Mouse (Mus musculus) hindbrain, embryonic 12.5 days (tissue): Measurements from ENCODE around the gene Rabgap1l. TPM values are rescaled to one million over a fixed set of nuclear protein-coding genes. Genes with fewer than 3 reads are reported as not detected.

Experiments used
- ATAC-seq: fragments of 200-750 bp; cut with Nextera tagmentation; 2 replicates; pipeline ENCODE4 v1.8.0; 2017; ENCODE audit warnings: moderate TSS enrichment; ENCODE audit not compliant: low FRiP score
- H3K27ac ChIP-seq: fragments of 300-500 bp; sonication (generic); 2 replicates; pipeline ENCODE4 v1.5.1; 2016; ENCODE audit warnings: mild to moderate bottlenecking
- H3K27me3 ChIP-seq: fragments of 300-500 bp; sonication (generic); 2 replicates; pipeline ENCODE4 v1.6.1; 2016; ENCODE audit warnings: mild to moderate bottlenecking
- H3K36me3 ChIP-seq: fragments of 300-500 bp; sonication (generic); 2 replicates; pipeline ENCODE4 v1.6.1; 2016; ENCODE audit warnings: mild to moderate bottlenecking
- H3K4me1 ChIP-seq: fragments of 300-500 bp; sonication (generic); 2 replicates; pipeline ENCODE4 v1.6.1; 2016
- H3K4me2 ChIP-seq: fragments of 300-500 bp; sonication (generic); replicated peaks from 2 replicates; pipeline ENCODE4 v1.6.1; 2016; ENCODE audit warnings: mild to moderate bottlenecking
- H3K4me3 ChIP-seq: fragments of 300-500 bp; sonication (generic); 2 replicates; pipeline ENCODE4 v1.5.1; 2016; ENCODE audit warnings: mild to moderate bottlenecking
- H3K9ac ChIP-seq: fragments of 300-500 bp; sonication (generic); 2 replicates; pipeline ENCODE4 v1.6.1; 2016; ENCODE audit warnings: mild to moderate bottlenecking, moderate library complexity
- H3K9me3 ChIP-seq: fragments of 300-500 bp; sonication (generic); replicated peaks from 2 replicates; pipeline ENCODE4 v1.6.1; 2016; ENCODE audit warnings: mild to moderate bottlenecking
- WGBS: fragments of 180-500 bp; shearing (Covaris S2); methylation state at CpG from one replicate; pipeline ENCODE4 v1.1.7; 2016; 5-methylcytosine and 5-hydroxymethylcytosine counted together
- polyA plus RNA-seq: library from polyadenylated mRNA; unstranded; fragments of >200 nt; fragmentation: Nextera tagmentation; extraction: Ambion mirVana; gene quantifications from 2 replicates; pipeline ENCODE4 v1.2.1, GENCODE M21; 2016

Gene Rabgap1l
- polyA plus RNA-seq, 1 experiment from 2014 or later, result 20.5 TPM

DNA sequence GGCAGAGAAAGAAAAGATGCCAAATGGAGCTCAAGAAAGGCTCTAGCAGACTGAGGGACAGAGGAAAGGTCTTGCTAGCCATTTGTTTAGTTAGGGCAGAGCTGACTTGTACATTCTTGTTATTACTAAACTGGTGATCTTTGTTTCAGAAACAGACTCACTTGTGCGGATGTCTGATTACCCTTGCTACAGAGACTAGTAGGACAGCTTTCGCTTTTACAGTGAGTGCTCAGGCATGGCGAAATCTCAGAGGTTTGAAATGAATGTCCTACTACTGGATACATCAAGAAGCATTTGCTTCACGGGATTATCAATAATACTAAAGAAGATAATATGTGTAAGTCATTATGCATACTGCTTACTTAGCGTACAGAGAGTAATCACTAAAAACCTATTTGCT, 548.3 kb downstream of the Rabgap1l start:
- Histone ChIP-seq H3K9ac (no peak overlapping the region), H3K36me3 (no peaks in the 10 kb centered on the region), H3K9me3 (no peaks in the 10 kb centered on the region), H3K27me3 (no peaks in the 10 kb centered on the region), H3K4me1 (no peaks in the 10 kb centered on the region), H3K27ac (no peak overlapping the region), H3K4me2 (no peak overlapping the region), H3K4me3 (no peak overlapping the region)
- WGBS, result 87% methylated on average over 5 of the region's 5 CpGs
- ATAC-seq, result no peak

DNA sequence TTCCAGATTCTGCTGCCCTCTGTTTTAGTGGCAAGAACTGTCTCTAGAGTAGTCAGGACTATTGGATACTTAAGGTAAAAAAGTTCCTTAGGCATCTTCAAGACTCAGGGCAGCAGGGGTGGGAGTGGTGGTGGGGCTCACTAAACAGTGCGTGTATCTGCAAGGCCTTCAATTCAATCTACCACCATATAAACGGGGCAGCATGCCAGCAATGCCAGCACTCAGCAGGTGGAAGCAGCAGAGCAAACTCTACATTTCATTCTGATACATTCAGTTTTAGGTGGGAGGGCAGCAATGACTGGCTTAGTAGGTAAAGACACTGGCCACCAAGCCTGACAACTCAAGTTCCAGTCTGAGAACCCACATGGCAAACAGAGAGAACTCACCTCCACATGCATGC, 552.9 kb downstream of the Rabgap1l start:
- 89% methylated on average over 2 of the region's 2 CpGs for WGBS
- Histone ChIP-seq H3K4me1 (no peaks in the 10 kb centered on the region), H3K4me3 (no peak overlapping the region), H3K27me3 (no peaks in the 10 kb centered on the region), H3K9ac (no peak overlapping the region), H3K9me3 (no peaks in the 10 kb centered on the region), H3K27ac (no peak overlapping the region), H3K36me3 (no peaks in the 10 kb centered on the region), H3K4me2 (no peak overlapping the region)
- no peak for ATAC-seq

DNA sequence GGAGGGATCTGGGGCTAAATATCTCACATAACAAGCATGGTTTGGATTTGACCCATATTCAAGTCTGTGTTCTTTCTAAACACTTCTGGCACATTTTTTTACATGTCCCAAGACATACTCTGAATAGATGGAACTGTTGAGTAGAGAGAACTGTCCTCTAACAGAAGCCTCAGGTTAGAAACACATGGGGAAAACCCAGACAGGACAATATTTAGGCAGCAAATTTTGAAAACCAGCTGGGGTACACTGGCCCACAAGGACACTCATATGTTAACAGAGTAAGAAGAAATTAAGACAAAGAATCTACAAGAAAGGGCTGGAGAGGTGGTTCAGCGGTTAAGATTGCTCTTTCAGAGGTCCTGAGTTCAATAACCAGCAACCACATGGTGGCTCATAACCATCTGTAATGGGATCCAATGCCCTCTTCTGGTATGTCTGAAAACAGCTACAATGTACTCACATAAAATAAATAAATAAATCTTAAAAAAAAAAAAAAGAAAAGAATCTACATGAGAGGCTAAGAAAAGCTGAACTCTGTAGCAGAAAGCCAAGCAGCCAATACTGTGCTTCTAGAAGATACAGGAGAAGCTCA, 554.1 kb downstream of the Rabgap1l start:
- no peaks in the 10 kb centered on the region for H3K9me3 ChIP-seq

DNA sequence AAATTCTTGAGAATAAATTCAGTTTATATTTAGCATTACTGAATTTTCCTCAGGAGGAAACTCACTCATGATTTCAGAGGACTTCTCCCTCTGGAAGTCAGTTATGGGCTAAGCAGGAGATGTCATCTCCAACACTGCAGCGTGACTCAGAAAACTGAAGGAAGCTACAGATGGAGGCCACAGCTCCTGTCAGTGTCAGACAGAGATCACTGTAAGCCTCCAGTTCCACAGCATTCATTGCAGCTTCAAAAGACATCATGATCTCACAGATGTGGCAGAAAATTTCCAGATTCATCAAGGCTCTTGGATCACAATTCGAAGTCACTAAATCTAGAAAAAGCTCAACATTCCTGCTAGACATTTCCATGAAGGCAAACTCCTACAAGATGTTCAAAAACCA, 555.0 kb downstream of the Rabgap1l start:
- 93% methylated on average over 2 of the region's 2 CpGs for WGBS

More for the DNA sequence above, 554.1 kb downstream of the Rabgap1l start:
- no peak for ATAC-seq
- WGBS, result 96% methylated on average over 1 of the region's 1 CpGs
- Histone ChIP-seq H3K27ac (no peak overlapping the region), H3K27me3 (no peaks in the 10 kb centered on the region), H3K4me1 (no peaks in the 10 kb centered on the region), H3K9ac (no peak overlapping the region), H3K4me2 (no peak overlapping the region), H3K4me3 (no peak overlapping the region), H3K36me3 (no peaks in the 10 kb centered on the region)

DNA sequence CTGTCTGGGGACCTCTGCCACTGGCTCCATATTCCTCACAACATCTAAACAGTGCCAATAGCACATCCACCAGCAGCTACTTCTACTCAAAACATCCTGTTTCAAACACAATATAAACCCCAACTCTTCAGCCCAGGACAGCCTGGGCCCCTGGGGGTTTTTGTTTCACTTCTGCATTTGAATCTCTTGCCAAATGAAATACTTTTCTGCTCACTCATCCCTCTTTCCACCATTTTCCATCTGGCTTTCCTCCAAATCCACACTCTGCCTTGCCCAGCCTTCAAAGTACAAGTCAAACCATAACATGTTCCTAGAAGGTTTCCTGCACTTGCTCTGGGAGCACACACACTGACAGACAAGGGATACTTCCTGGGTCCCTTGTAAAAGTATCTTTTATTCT, 559.1 kb downstream of the Rabgap1l start:
- no peak overlapping the region for H3K9ac ChIP-seq
- no peaks in the 10 kb centered on the region for H3K4me1 ChIP-seq
- H3K4me2 ChIP-seq, result no peak overlapping the region
- H3K27ac ChIP-seq, result no peak overlapping the region
- H3K36me3 ChIP-seq, result no peaks in the 10 kb centered on the region
- no peak for ATAC-seq
- no peak overlapping the region for H3K4me3 ChIP-seq
- H3K9me3 ChIP-seq, result no peaks in the 10 kb centered on the region
- no peaks in the 10 kb centered on the region for H3K27me3 ChIP-seq

More for the DNA sequence above, 555.0 kb downstream of the Rabgap1l start:
- Histone ChIP-seq H3K9ac (no peak overlapping the region), H3K36me3 (no peaks in the 10 kb centered on the region), H3K4me3 (no peak overlapping the region), H3K4me1 (no peaks in the 10 kb centered on the region), H3K4me2 (no peak overlapping the region), H3K27me3 (no peaks in the 10 kb centered on the region), H3K27ac (no peak overlapping the region), H3K9me3 (no peaks in the 10 kb centered on the region)
- no peak for ATAC-seq

DNA sequence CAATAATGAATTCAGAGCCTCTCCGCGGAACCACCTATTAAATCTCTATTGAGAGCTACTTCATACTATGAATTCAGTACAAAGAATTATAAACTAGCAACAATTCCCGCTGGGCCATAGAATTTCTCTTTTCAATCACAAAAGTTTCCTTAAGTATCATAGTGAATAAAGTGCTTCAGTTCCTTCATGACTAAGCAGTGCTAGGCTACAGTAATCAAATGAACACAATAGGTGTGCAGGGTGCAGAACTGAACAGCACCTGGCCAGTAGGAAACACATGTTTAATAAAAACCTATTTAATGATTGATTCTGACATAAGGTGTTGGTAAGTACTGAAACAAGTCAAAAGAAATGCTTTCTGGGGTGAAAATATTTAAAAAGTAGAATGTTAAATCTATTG, 560.9 kb downstream of the Rabgap1l start:
- H3K9ac ChIP-seq, result no peak overlapping the region
- H3K36me3 ChIP-seq, result no peaks in the 10 kb centered on the region
- H3K4me1 ChIP-seq, result no peaks in the 10 kb centered on the region
- H3K27me3 ChIP-seq, result no peaks in the 10 kb centered on the region
- H3K9me3 ChIP-seq, result no peaks in the 10 kb centered on the region
- no peak overlapping the region for H3K4me2 ChIP-seq
- H3K27ac ChIP-seq, result no peak overlapping the region
- H3K4me3 ChIP-seq, result no peak overlapping the region
- no peak for ATAC-seq
- WGBS, result 79% methylated on average over 3 of the region's 3 CpGs

DNA sequence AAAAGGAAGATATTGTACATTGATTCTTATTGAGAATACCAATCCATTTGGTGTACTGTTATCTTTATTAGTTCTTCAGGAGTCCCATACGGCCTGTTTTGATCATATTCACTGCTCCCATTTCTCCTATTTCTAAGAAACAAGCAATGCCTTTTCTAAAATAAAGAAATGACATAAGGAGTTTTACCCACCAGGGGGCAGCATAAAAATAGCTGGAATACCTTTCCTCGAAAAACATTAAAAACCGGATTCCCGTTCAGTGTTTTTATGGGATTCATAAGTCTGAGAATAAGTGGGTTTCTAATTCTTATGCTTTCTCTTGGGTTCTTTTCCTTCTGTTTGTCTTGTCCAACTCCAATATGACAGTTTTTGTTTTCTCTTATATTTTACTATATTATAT, 562.0 kb downstream of the Rabgap1l start:
- no peak overlapping the region for H3K4me3 ChIP-seq
- H3K36me3 ChIP-seq, result no peaks in the 10 kb centered on the region
- no peak overlapping the region for H3K4me2 ChIP-seq
- H3K4me1 ChIP-seq, result no peaks in the 10 kb centered on the region
- no peaks in the 10 kb centered on the region for H3K27me3 ChIP-seq
- no peak overlapping the region for H3K27ac ChIP-seq
- H3K9me3 ChIP-seq, result no peaks in the 10 kb centered on the region
- no peak overlapping the region for H3K9ac ChIP-seq
- WGBS, result 65% methylated on average over 4 of the region's 4 CpGs
- no peak for ATAC-seq

DNA sequence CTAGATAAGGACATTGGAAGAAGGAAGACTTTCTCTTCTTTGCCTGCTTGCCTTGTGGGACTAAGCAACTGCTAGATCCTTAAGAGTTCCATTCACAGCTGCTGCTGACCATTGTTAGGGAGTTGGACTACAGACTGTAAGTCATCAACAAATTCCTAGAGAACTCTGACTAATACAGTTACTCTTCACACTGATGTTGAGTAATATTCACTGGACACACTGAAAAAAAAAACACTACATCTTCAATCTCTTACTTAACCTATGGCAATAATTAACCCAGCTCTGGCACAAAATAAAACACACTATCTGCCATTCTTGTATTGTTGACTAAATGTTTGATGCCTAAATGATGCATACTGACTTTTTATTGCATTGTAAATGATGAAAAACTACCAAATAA, 565.2 kb downstream of the Rabgap1l start:
- Histone ChIP-seq H3K4me1 (no peaks in the 10 kb centered on the region), H3K27me3 (no peaks in the 10 kb centered on the region), H3K27ac (no peak overlapping the region), H3K9ac (no peak overlapping the region), H3K36me3 (0 out of 2 replicates have a peak, but pooled peaks cover 2% of the 10 kb centered on the region), H3K9me3 (no peaks in the 10 kb centered on the region), H3K4me2 (no peak overlapping the region), H3K4me3 (no peak overlapping the region)
- ATAC-seq, result no peak

DNA sequence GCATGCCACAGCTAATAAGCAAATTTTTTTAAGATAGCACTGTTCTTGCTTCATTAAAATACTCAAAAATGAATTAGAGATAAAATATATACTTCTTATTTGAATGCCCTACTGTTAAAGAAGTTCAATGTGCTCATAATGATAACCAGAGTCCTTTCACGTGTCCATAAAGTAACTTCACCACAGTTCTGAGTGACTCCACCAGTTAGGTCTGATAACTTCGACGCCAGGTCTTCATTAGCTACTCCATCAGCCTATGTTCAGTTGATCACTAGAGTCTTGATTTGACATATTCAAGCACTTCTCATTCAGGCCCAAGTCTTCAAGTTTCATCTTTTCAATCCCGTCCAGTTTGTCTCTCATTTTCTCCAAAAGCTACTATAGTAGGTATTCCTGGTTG, 565.8 kb downstream of the Rabgap1l start:
- 0 out of 2 replicates have a peak, but pooled peaks cover 2% of the 10 kb centered on the region for H3K36me3 ChIP-seq
- no peak overlapping the region for H3K4me3 ChIP-seq
- no peak overlapping the region for H3K27ac ChIP-seq
- no peaks in the 10 kb centered on the region for H3K9me3 ChIP-seq
- H3K4me1 ChIP-seq, result no peaks in the 10 kb centered on the region
- no peak overlapping the region for H3K4me2 ChIP-seq
- H3K9ac ChIP-seq, result no peak overlapping the region
- no peak for ATAC-seq
- no peaks in the 10 kb centered on the region for H3K27me3 ChIP-seq
- WGBS, result 93% methylated on average over 4 of the region's 4 CpGs

DNA sequence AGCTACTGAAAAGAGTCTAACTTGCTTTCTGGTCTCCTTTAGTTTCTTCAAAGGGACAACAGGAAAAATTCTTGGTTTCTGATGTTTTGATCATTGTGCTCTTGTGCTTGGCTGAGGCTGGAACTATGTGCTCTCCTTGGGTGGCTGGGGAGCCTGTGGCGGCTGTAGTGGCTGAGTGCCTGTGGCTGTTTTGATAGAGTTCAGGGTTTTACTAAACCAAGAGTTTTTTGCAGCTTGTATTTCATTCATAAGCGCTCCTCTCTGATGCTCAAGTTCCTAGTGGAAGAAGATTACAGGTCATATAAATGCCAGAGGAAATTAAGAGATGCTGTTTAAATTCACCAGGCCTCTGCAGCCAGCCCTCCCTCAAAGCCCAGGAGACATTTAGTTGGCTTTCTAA, 568.9 kb downstream of the Rabgap1l start:
- Histone ChIP-seq H3K4me2 (no peak overlapping the region), H3K27me3 (no peaks in the 10 kb centered on the region), H3K36me3 (0 out of 2 replicates have a peak, but pooled peaks cover 2% of the 10 kb centered on the region), H3K4me3 (no peak overlapping the region), H3K9me3 (no peaks in the 10 kb centered on the region), H3K27ac (no peak overlapping the region), H3K9ac (no peak overlapping the region), H3K4me1 (no peaks in the 10 kb centered on the region)
- ATAC-seq, result no peak
- WGBS, result 70% methylated on average over 2 of the region's 2 CpGs

DNA sequence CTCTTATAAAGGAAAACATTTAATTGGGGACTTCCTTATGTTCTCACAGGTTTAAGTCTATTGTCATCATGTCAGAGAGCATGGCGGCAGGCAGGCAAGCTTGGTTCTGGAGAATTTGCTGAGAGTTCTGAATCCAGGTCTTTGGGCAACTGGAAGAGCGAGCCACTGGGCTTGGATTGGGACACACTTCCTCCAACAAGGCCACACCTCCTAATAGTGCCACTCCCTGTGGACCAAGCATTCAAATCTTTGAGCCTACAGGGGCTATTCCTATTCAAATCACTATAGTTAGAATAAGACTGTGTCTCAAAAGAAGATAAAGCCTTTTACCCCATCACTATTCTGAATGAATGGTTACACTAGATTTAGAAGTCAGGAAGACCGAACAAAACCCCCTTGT, 575.1 kb downstream of the Rabgap1l start:
- no peaks in the 10 kb centered on the region for H3K4me1 ChIP-seq
- no peaks in the 10 kb centered on the region for H3K36me3 ChIP-seq
- H3K4me2 ChIP-seq, result no peak overlapping the region
- no peak for ATAC-seq
- no peak overlapping the region for H3K27ac ChIP-seq
- no peaks in the 10 kb centered on the region for H3K27me3 ChIP-seq
- H3K9me3 ChIP-seq, result no peaks in the 10 kb centered on the region
- WGBS, result 91% methylated on average over 3 of the region's 3 CpGs
- no peak overlapping the region for H3K9ac ChIP-seq
- no peak overlapping the region for H3K4me3 ChIP-seq

DNA sequence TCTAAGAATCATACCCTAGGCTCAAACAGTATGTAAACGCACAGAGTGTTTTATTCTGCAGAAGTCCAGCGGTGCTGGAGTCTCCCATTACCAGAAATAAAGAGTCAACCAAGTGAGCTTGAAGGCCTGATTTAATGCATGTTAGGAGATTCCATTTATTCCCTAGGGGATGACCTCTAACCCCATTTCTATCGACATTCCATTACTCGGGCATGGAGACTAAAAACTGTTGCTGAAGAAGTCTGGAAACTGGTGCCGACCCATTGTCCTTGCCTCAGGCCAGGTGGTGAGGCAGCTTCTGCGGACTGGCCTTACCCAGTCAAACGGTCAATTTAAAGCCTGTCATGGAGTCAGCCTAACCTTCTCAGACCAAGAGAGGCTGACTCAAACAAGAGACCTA, 578.8 kb downstream of the Rabgap1l start:
- H3K4me3 ChIP-seq, result no peak overlapping the region
- no peaks in the 10 kb centered on the region for H3K9me3 ChIP-seq
- H3K9ac ChIP-seq, result no peak overlapping the region
- H3K4me2 ChIP-seq, result peak overlapping the region; percentile 75
- H3K4me1 ChIP-seq, result peaks cover 16% of the 10 kb centered on the region
- whole genome bisulfite sequencing, result 61% methylated on average over 7 of the region's 7 CpGs
- no peak for ATAC-seq
- no peak overlapping the region; the same call in 1 of the 2 replicates for H3K27ac ChIP-seq
- H3K36me3 ChIP-seq, result no peaks in the 10 kb centered on the region
- H3K27me3 ChIP-seq, result no peaks in the 10 kb centered on the region
